ENCODE assay signal across 11 mouse cellular contexts in genomic region chr6:120470666-120471065, GRCm38 (mm10). TPM values are rescaled to one million over a fixed set of nuclear protein-coding genes. Genes with fewer than 3 reads are reported as not detected.
DNase-seq lines count a peak whose midpoint lies in the region; ATAC-seq and TF ChIP-seq lines count a peak whose summit lies in the region.
"Had no signal": no experiment of that assay in that cellular context is flagged by ENCODE, and none has a peak within 500 bp of the region (broad histone marks: within the 10 kb centered on the region; RNA-seq: fewer than 3 reads in every experiment).

No protein-coding gene starts in this region.

- H3K4me2 ChIP-seq in liver, embryonic 15.5 days = no peak overlapping the region
- no peak overlapping the region for H3K4me2 ChIP-seq in liver, embryonic 12.5 days
- H3K4me2 ChIP-seq in CH12.LX (ENCODE audit: insufficient read depth, low read depth, poor library complexity, severe bottlenecking) = peak overlapping the region; percentile 76

- H3K4me1 ChIP-seq in liver, embryonic 15.5 days (replicated peaks) = peaks cover 77% of the 10 kb centered on the region
- peaks cover 76% of the 10 kb centered on the region for H3K4me1 ChIP-seq in liver, embryonic 12.5 days
- H3K4me1 ChIP-seq in CH12.LX (ENCODE audit: control insufficient read depth in 1 of 2, insufficient read depth in 2 of 2) = peaks cover 37 to 74% of the 10 kb centered on the region in 2 experiments
- H3K4me1 ChIP-seq in heart, adult 2 months (ENCODE audit: control insufficient read depth, insufficient read depth, low read length) = peaks cover 11% of the 10 kb centered on the region

- peak; percentile 86 for DNase-seq in CH12.LX (ENCODE audit: extremely low read depth)
- DNase-seq in fibroblast of lung, adult 2 months (ENCODE audit: low read depth) = peak; percentile 64
- DNase-seq in skeletal muscle tissue, adult 2 months (ENCODE audit: low read depth, low spot score) = peak; percentile 34
- no peak for DNase-seq in T-cell, adult 2 months (ENCODE audit: low spot score)
- DNase-seq in heart, adult 2 months = no peak
- DNase-seq: cerebellum, adult 18-20 months; gastrocnemius, adult 2 months; right cerebral cortex, postnatal 14 days; thymus, postnatal 14 days had no signal

- 0 out of 2 replicates have a peak, but pooled peaks have one; percentile 20 for TF ChIP-seq POLR2A in CH12.LX (IDR thresholded peaks at IDR 0.05; ENCODE audit: low read depth, low read length)
- TF ChIP-seq POLR2A in heart, adult 2 months (IDR thresholded peaks at IDR 0.05; ENCODE audit: insufficient read depth, low read depth, low read length) = no peak

- H3K9me3 ChIP-seq in liver, embryonic 15.5 days (replicated peaks) = no peaks in the 10 kb centered on the region
- no peaks in the 10 kb centered on the region for H3K9me3 ChIP-seq in liver, embryonic 12.5 days (replicated peaks)
- no peaks in the 10 kb centered on the region for H3K9me3 ChIP-seq in CH12.LX (replicated peaks; ENCODE audit: low read length)

- no peak for ATAC-seq in liver, embryonic 15.5 days (ENCODE audit: insufficient read depth)
- no peak for ATAC-seq in liver, embryonic 12.5 days

- no peak overlapping the region for H3K4me3 ChIP-seq in liver, embryonic 15.5 days (replicated peaks)
- H3K4me3 ChIP-seq in liver, embryonic 12.5 days = no peak overlapping the region
- peak overlapping the region in 2 of 3 experiments; percentile 19 to 44 for H3K4me3 ChIP-seq in CH12.LX (replicated peaks in 1 of 3; ENCODE audit: low read depth in 2 of 3, low read length in 2 of 3, poor library complexity in 1 of 3)
- H3K4me3 ChIP-seq in heart, adult 2 months = no peak overlapping the region
- H3K4me3 ChIP-seq: gastrocnemius, adult 2 months had no signal

- peak; percentile 89 for TF ChIP-seq EP300 in CH12.LX (IDR thresholded peaks at IDR 0.05; ENCODE audit: low read length)
- no peak for TF ChIP-seq EP300 in heart, adult 2 months (IDR thresholded peaks at IDR 0.05; ENCODE audit: insufficient read depth, low read depth, low read length)

- in situ Hi-C loops in CH12.LX (cut with MboI; ENCODE audit: low pct_ligation_motif_present, low pct_unique_long_range_greater_than_20kb, low sequenced_read_pairs) = no loop called here

- TF ChIP-seq RAD21 in CH12.LX (IDR thresholded peaks at IDR 0.05; ENCODE audit: low read depth, low read length) = no peak

- dilution Hi-C loops in CH12.LX (cut with MboI; ENCODE audit: extremely low pct_ligation_motif_present, extremely low pct_unique_long_range_greater_than_20kb, low sequenced_read_pairs) = no loop called here

- peaks cover 41% of the 10 kb centered on the region for H3K79me2 ChIP-seq in CH12.LX (replicated peaks; ENCODE audit: control insufficient read depth, extremely low read depth, insufficient read depth, poor library complexity, severe bottlenecking)
- no peaks in the 10 kb centered on the region for H3K79me2 ChIP-seq in heart, adult 2 months (replicated peaks; ENCODE audit: control insufficient read depth, insufficient read depth, low read length)

- peaks cover 17% of the 10 kb centered on the region for H3K36me3 ChIP-seq in liver, embryonic 15.5 days (replicated peaks)
- H3K36me3 ChIP-seq in liver, embryonic 12.5 days = peaks cover 21% of the 10 kb centered on the region
- H3K36me3 ChIP-seq in CH12.LX (replicated peaks in 1 of 2; ENCODE audit: control insufficient read depth in 1 of 2, insufficient read depth in 1 of 2, low read length in 1 of 2) = peaks cover 24 to 30% of the 10 kb centered on the region in 2 experiments
- no peaks in the 10 kb centered on the region for H3K36me3 ChIP-seq in heart, adult 2 months (ENCODE audit: control insufficient read depth, insufficient read depth, low read length)

- 33% methylated on average over 1 of the region's 1 CpGs for WGBS in liver, embryonic 15.5 days (ENCODE audit: insufficient replicate concordance)
- whole genome bisulfite sequencing in liver, embryonic 12.5 days (ENCODE audit: insufficient replicate concordance) = 38% methylated on average over 1 of the region's 1 CpGs
- WGBS in heart, adult 2 months = 61% methylated on average over 1 of the region's 1 CpGs

- H3K9ac ChIP-seq in liver, embryonic 15.5 days = no peak overlapping the region
- H3K9ac ChIP-seq in liver, embryonic 12.5 days = no peak overlapping the region
- H3K9ac ChIP-seq in CH12.LX (ENCODE audit: insufficient read depth, low read depth) = peak overlapping the region; percentile 77
- no peak overlapping the region for H3K9ac ChIP-seq in heart, adult 2 months (ENCODE audit: low read depth, low read length)

- H3K27ac ChIP-seq in liver, embryonic 15.5 days (replicated peaks) = 0 out of 2 replicates have a peak overlapping the region, but pooled peaks have one; percentile 26
- H3K27ac ChIP-seq in liver, embryonic 12.5 days = no peak overlapping the region
- peak overlapping the region; percentile 100 for H3K27ac ChIP-seq in CH12.LX (ENCODE audit: insufficient read depth, low read depth)
- H3K27ac ChIP-seq in heart, adult 2 months = no peak overlapping the region
- H3K27ac ChIP-seq: gastrocnemius, adult 2 months had no signal

- TF ChIP-seq CTCF in CH12.LX (conservative IDR thresholded peaks at IDR 0.05 in 1 of 2, IDR thresholded peaks at IDR 0.05 in 1 of 2; ENCODE audit: low read depth in 2 of 2, low read length in 2 of 2) = no peak
- TF ChIP-seq CTCF in heart, adult 2 months (IDR thresholded peaks at IDR 0.05) = no peak

- no peaks in the 10 kb centered on the region for H3K27me3 ChIP-seq in liver, embryonic 15.5 days
- no peaks in the 10 kb centered on the region for H3K27me3 ChIP-seq in liver, embryonic 12.5 days (replicated peaks)
- H3K27me3 ChIP-seq in CH12.LX (replicated peaks) = no peaks in the 10 kb centered on the region
- no peaks in the 10 kb centered on the region for H3K27me3 ChIP-seq in heart, adult 2 months (ENCODE audit: control insufficient read depth, insufficient read depth, low read length)

- intact Hi-C loops in heart, adult 2 months (cut with DNase I) = no loop called here

TF ChIP-seq in CH12.LX, 34 proteins besides CTCF, POLR2A, EP300 and RAD21:
- TF ChIP-seq RCOR1 (conservative IDR thresholded peaks at IDR 0.05; ENCODE audit: low read depth, low read length) (peak; percentile 58; the same call in 1 of the 2 replicates), IRF4 (IDR thresholded peaks at IDR 0.05; ENCODE audit: low read depth, low read length) (peak; percentile 92), E2F4 (IDR thresholded peaks at IDR 0.05; ENCODE audit: insufficient replicate concordance, low read depth, low read length) (no peak), JUND (conservative IDR thresholded peaks at IDR 0.05; ENCODE audit: low read depth, low read length) (0 out of 2 replicates have a peak, but pooled peaks have one; percentile 45), MAFK (IDR thresholded peaks at IDR 0.05; ENCODE audit: insufficient replicate concordance, low read length) (no peak), MXI1 (IDR thresholded peaks at IDR 0.05; ENCODE audit: low read depth, low read length) (0 out of 2 replicates have a peak, but pooled peaks have one; percentile 18), ELF1 (IDR thresholded peaks at IDR 0.05; ENCODE audit: low read depth, low read length) (peak; percentile 55), SIN3A (IDR thresholded peaks at IDR 0.05; ENCODE audit: low read length) (peak; percentile 87), TCF12 (IDR thresholded peaks at IDR 0.05; ENCODE audit: low read depth, low read length) (peak; percentile 59; the same call in 1 of the 2 replicates), SMC3 (IDR thresholded peaks at IDR 0.05; ENCODE audit: low read depth, low read length) (no peak), MAZ (IDR thresholded peaks at IDR 0.05; ENCODE audit: low read depth, low read length) (0 out of 2 replicates have a peak, but pooled peaks have one; percentile 22), ETS1 (conservative IDR thresholded peaks at IDR 0.05; ENCODE audit: low read depth, low read length) (peak; percentile 90), ZMIZ1 (IDR thresholded peaks at IDR 0.05; ENCODE audit: low read depth, low read length) (peak; percentile 32; the same call in 1 of the 2 replicates), ZNF384 (IDR thresholded peaks at IDR 0.05; ENCODE audit: low read depth, low read length) (no peak), BHLHE40 (IDR thresholded peaks at IDR 0.05; ENCODE audit: low read depth, low read length) (peak; percentile 59; the same call in 1 of the 2 replicates), MEF2A (IDR thresholded peaks at IDR 0.05; ENCODE audit: borderline replicate concordance, low read depth, low read length) (peak; percentile 66; the same call in 1 of the 2 replicates), ZC3H11A (IDR thresholded peaks at IDR 0.05; ENCODE audit: low read depth, low read length) (no peak), MYC (IDR thresholded peaks at IDR 0.05; ENCODE audit: low read depth, low read length) (peak; percentile 40; the same call in 1 of the 2 replicates), TBP (conservative IDR thresholded peaks at IDR 0.05; ENCODE audit: low read depth, low read length) (peak; percentile 60; the same call in 1 of the 2 replicates)
TF ChIP-seq in CH12.LX: peak in this region for 14.

RNA-seq across cellular contexts. Expression of gene Il17ra, which starts 7.6 kb away (rescaled TPM):
- polyA plus RNA-seq in liver, embryonic 15.5 days (2015; fragmentation: Nextera tagmentation; extraction: Ambion mirVana) = 10.4 and 12.1 TPM in 2 replicates
- 13.3 and 14.8 TPM in 2 replicates for polyA plus RNA-seq in liver, embryonic 12.5 days (2016; fragmentation: Nextera tagmentation; extraction: Ambion mirVana)
- 13.5 and 13.6 TPM in 2 replicates for total RNA-seq in CH12.LX (2012; rRNA removed)
- 13.8 and 14.0 TPM in 2 replicates for total RNA-seq in CH12.LX (2014; rRNA removed)
- 21.2 and 23.9 TPM in 2 replicates for polyA plus RNA-seq in CH12.LX (2012; ENCODE audit: insufficient read length, low read depth)
- total RNA-seq in heart, adult 2 months (2021) = 1 to 10 TPM; 2.1 to 2.4 TPM
- polyA plus RNA-seq in heart, adult 2 months (2012; rRNA removed) = 5.4 and 5.9 TPM in 2 replicates

RNA-seq across cellular contexts. Expression of gene Tmem121b, which starts 22.9 kb away (rescaled TPM):
- polyA plus RNA-seq in liver, embryonic 15.5 days (2015; fragmentation: Nextera tagmentation; extraction: Ambion mirVana) = not detected in 2 replicates
- 0.02 TPM in 1 of 2 replicates, not detected in the other for polyA plus RNA-seq in liver, embryonic 12.5 days (2016; fragmentation: Nextera tagmentation; extraction: Ambion mirVana)
- total RNA-seq in CH12.LX (2012; rRNA removed) = not detected in 2 replicates
- not detected in 2 replicates for total RNA-seq in CH12.LX (2014; rRNA removed)
- polyA plus RNA-seq in CH12.LX (2012; ENCODE audit: insufficient read length, low read depth) = not detected in 2 replicates
- not detected for total RNA-seq in heart, adult 2 months (2021)
- not detected in 2 replicates for polyA plus RNA-seq in heart, adult 2 months (2012; rRNA removed)
- total RNA-seq: gastrocnemius, adult 2 months had no signal

Comparison
In these comparisons a context has a peak if more than half of its experiments do, and no peak if none do; other contexts are left out.
1. H3K27ac ChIP-seq: peak in liver, embryonic 15.5 days (single experiment) and CH12.LX (single experiment); none in liver, embryonic 12.5 days (single experiment) and heart, adult 2 months (single experiment).
2. H3K4me3 ChIP-seq: peak in CH12.LX (2 of 3); none in liver, embryonic 15.5 days (single experiment), liver, embryonic 12.5 days (single experiment) and heart, adult 2 months (single experiment).
3. DNase-seq: peak in CH12.LX (single experiment), fibroblast of lung, adult 2 months (single experiment) and skeletal muscle tissue, adult 2 months (single experiment); none in T-cell, adult 2 months (single experiment) and heart, adult 2 months (0 of 2).